8 mouse cellular contexts compared by ENCODE assay signal in the genomic region with DNA sequence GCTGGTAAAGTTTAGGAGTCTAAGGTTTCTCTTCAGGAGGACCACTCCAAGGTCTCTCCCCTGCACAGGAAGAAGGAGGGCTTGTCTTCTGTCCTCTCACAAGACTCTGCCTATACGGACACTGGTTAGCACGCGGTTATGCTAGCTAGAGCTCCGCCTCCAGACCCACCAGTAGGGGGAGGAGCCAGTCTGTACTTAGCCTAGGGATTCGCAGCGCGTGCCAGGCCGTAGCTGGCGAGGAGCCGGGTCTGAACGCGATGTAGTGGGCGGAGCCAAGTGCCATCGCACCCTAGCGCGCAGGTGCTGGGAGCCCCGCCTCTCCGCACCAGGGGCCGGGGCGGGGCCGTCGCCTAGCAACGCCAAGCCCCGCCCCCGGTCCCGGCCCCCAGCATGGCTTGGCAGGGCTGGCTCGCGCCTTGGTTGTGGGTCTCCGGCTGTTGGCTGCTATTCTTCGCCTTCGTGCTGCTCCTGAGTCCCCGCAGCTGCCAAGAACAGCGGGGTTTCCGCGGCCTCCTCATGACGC. TPM values are rescaled to one million over a fixed set of nuclear protein-coding genes. Genes with fewer than 3 reads are reported as not detected.
DNase-seq lines count a peak whose midpoint lies in the region; ATAC-seq and TF ChIP-seq lines count a peak whose summit lies in the region.

No protein-coding gene starts in this region.

- peak overlapping the region; percentile 52 for H3K4me2 ChIP-seq in CH12.LX (ENCODE audit: insufficient read depth, low read depth, poor library complexity, severe bottlenecking)
- H3K4me2 ChIP-seq in forebrain, embryonic 11.5 days (ENCODE audit: low read depth, low read length, severe bottlenecking): peak overlapping the region; percentile 88
- peak overlapping the region; percentile 79 for H3K4me2 ChIP-seq in heart, embryonic 16.5 days (ENCODE audit: low read depth, low read length)
- H3K4me2 ChIP-seq in liver, embryonic 15.5 days: peak overlapping the region; percentile 95
- H3K4me2 ChIP-seq in neural tube, embryonic 12.5 days (replicated peaks): peak overlapping the region; percentile 76

- peaks cover 14 to 42% of the 10 kb centered on the region in 2 experiments for H3K4me1 ChIP-seq in CH12.LX (ENCODE audit: control insufficient read depth in 1 of 2, insufficient read depth in 2 of 2)
- peaks cover 6% of the 10 kb centered on the region for H3K4me1 ChIP-seq in forebrain, embryonic 11.5 days (replicated peaks; ENCODE audit: control insufficient read depth, insufficient read depth, low read length)
- peaks cover 51% of the 10 kb centered on the region for H3K4me1 ChIP-seq in heart, embryonic 16.5 days (ENCODE audit: control insufficient read depth, insufficient read depth, low read length)
- peaks cover 36% of the 10 kb centered on the region for H3K4me1 ChIP-seq in liver, embryonic 15.5 days (replicated peaks)
- peaks cover 7% of the 10 kb centered on the region for H3K4me1 ChIP-seq in neural tube, embryonic 12.5 days

- no peaks in the 10 kb centered on the region for H3K27me3 ChIP-seq in CH12.LX (replicated peaks)
- H3K27me3 ChIP-seq in forebrain, embryonic 11.5 days (ENCODE audit: control insufficient read depth, insufficient read depth, low read length): no peaks in the 10 kb centered on the region
- no peaks in the 10 kb centered on the region for H3K27me3 ChIP-seq in heart, embryonic 16.5 days (ENCODE audit: control insufficient read depth, insufficient read depth, low read length)
- H3K27me3 ChIP-seq in liver, embryonic 15.5 days: peaks cover 14% of the 10 kb centered on the region
- H3K27me3 ChIP-seq in neural tube, embryonic 12.5 days (replicated peaks): no peaks in the 10 kb centered on the region

- TF ChIP-seq POLR2A in CH12.LX (IDR thresholded peaks at IDR 0.05; ENCODE audit: low read depth, low read length): peak; percentile 87

- peak; percentile 1 for TF ChIP-seq RAD21 in CH12.LX (IDR thresholded peaks at IDR 0.05; ENCODE audit: low read depth, low read length)

- peak; percentile 99 for DNase-seq in CH12.LX (ENCODE audit: extremely low read depth)
- DNase-seq in c-Kit-positive CD71-positive TER-119-negative erythroid progenitor cells, embryonic 14.5 days (ENCODE audit: low read depth): peak; percentile 95
- DNase-seq in forebrain, embryonic 11.5 days (ENCODE audit: low spot score): peak; percentile 99
- DNase-seq in kidney, postnatal 36 days: peak; percentile 97 to 99
- DNase-seq in telencephalon, adult 2 months (ENCODE audit: low read depth, low spot score): peak; percentile 92

- in situ Hi-C loops in CH12.LX (cut with MboI; ENCODE audit: low pct_ligation_motif_present, low pct_unique_long_range_greater_than_20kb, low sequenced_read_pairs): no loop called here

- peaks cover 12 to 30% of the 10 kb centered on the region in 2 experiments for H3K36me3 ChIP-seq in CH12.LX (replicated peaks in 1 of 2; ENCODE audit: control insufficient read depth in 1 of 2, insufficient read depth in 1 of 2, low read length in 1 of 2)
- H3K36me3 ChIP-seq in forebrain, embryonic 11.5 days (ENCODE audit: control insufficient read depth, insufficient read depth, low read length): no peaks in the 10 kb centered on the region
- H3K36me3 ChIP-seq in heart, embryonic 16.5 days (ENCODE audit: control insufficient read depth, insufficient read depth): peaks cover 9% of the 10 kb centered on the region
- H3K36me3 ChIP-seq in liver, embryonic 15.5 days (replicated peaks): no peaks in the 10 kb centered on the region
- 0 out of 2 replicates have a peak, but pooled peaks cover 5% of the 10 kb centered on the region for H3K36me3 ChIP-seq in neural tube, embryonic 12.5 days

- WGBS in forebrain, embryonic 11.5 days: under 1% methylated on average over 36 of the region's 36 CpGs
- under 1% methylated on average over 36 of the region's 36 CpGs for WGBS in heart, embryonic 16.5 days
- WGBS in liver, embryonic 15.5 days (ENCODE audit: insufficient replicate concordance): under 1% methylated on average over 36 of the region's 36 CpGs
- 0% methylated on average over 36 of the region's 36 CpGs for WGBS in neural tube, embryonic 12.5 days

- TF ChIP-seq EP300 in CH12.LX (IDR thresholded peaks at IDR 0.05; ENCODE audit: low read length): no peak

- peaks cover 8% of the 10 kb centered on the region for H3K9me3 ChIP-seq in CH12.LX (replicated peaks; ENCODE audit: low read length)
- H3K9me3 ChIP-seq in forebrain, embryonic 11.5 days (ENCODE audit: control insufficient read depth, low read length): no peaks in the 10 kb centered on the region
- H3K9me3 ChIP-seq in heart, embryonic 16.5 days (replicated peaks; ENCODE audit: control insufficient read depth, low read length): no peaks in the 10 kb centered on the region
- no peaks in the 10 kb centered on the region for H3K9me3 ChIP-seq in liver, embryonic 15.5 days (replicated peaks)
- no peaks in the 10 kb centered on the region for H3K9me3 ChIP-seq in neural tube, embryonic 12.5 days

- H3K79me2 ChIP-seq in CH12.LX (replicated peaks; ENCODE audit: control insufficient read depth, extremely low read depth, insufficient read depth, poor library complexity, severe bottlenecking): peaks cover 48% of the 10 kb centered on the region

- H3K27ac ChIP-seq in CH12.LX (ENCODE audit: insufficient read depth, low read depth): peak overlapping the region; percentile 33; the same call in 1 of the 2 replicates
- H3K27ac ChIP-seq in forebrain, embryonic 11.5 days (ENCODE audit: low read depth, low read length): peak overlapping the region; percentile 55; the same call in 1 of the 2 replicates
- peak overlapping the region; percentile 91 for H3K27ac ChIP-seq in heart, embryonic 16.5 days (ENCODE audit: low read length)
- peak overlapping the region; percentile 35; the same call in 1 of the 2 replicates for H3K27ac ChIP-seq in liver, embryonic 15.5 days (replicated peaks)
- H3K27ac ChIP-seq in neural tube, embryonic 12.5 days: peak overlapping the region; percentile 63

- peak; percentile 97 for ATAC-seq in forebrain, embryonic 11.5 days (replicated peaks; ENCODE audit: low FRiP score)
- ATAC-seq in heart, embryonic 16.5 days (replicated peaks; ENCODE audit: extremely low read depth, insufficient read depth, low FRiP score): peak; percentile 94
- ATAC-seq in liver, embryonic 15.5 days (ENCODE audit: insufficient read depth): peak; percentile 90
- peak; percentile 97 for ATAC-seq in neural tube, embryonic 12.5 days (ENCODE audit: low FRiP score, low read depth)

- TF ChIP-seq CTCF in CH12.LX (conservative IDR thresholded peaks at IDR 0.05 in 1 of 2, IDR thresholded peaks at IDR 0.05 in 1 of 2; ENCODE audit: low read depth in 2 of 2, low read length in 2 of 2): no peak; a peak in 1 of 4 replicates

- peak overlapping the region; percentile 63 for H3K9ac ChIP-seq in CH12.LX (ENCODE audit: insufficient read depth, low read depth)
- peak overlapping the region; percentile 62 for H3K9ac ChIP-seq in forebrain, embryonic 11.5 days (ENCODE audit: low read length)
- peak overlapping the region; percentile 73 for H3K9ac ChIP-seq in heart, embryonic 16.5 days (ENCODE audit: low read length)
- peak overlapping the region; percentile 49; the same call in 1 of the 2 replicates for H3K9ac ChIP-seq in liver, embryonic 15.5 days
- peak overlapping the region; percentile 62 for H3K9ac ChIP-seq in neural tube, embryonic 12.5 days

- dilution Hi-C loops in CH12.LX (cut with MboI; ENCODE audit: extremely low pct_ligation_motif_present, extremely low pct_unique_long_range_greater_than_20kb, low sequenced_read_pairs): no loop called here

- H3K4me3 ChIP-seq in CH12.LX (replicated peaks in 1 of 3; ENCODE audit: low read depth in 2 of 3, low read length in 2 of 3, poor library complexity in 1 of 3): peak overlapping the region; percentile 66 to 82 (median 81)
- H3K4me3 ChIP-seq in forebrain, embryonic 11.5 days (ENCODE audit: low read depth, low read length): peak overlapping the region; percentile 45
- peak overlapping the region; percentile 63 for H3K4me3 ChIP-seq in heart, embryonic 16.5 days (ENCODE audit: low read length)
- H3K4me3 ChIP-seq in liver, embryonic 15.5 days (replicated peaks): peak overlapping the region; percentile 58
- peak overlapping the region; percentile 44 for H3K4me3 ChIP-seq in neural tube, embryonic 12.5 days

RNA-seq across cellular contexts. Expression of a gene that starts 26.9 kb away (rescaled TPM):
- total RNA-seq in CH12.LX (2012; rRNA removed) (30.9 and 32.4 TPM in 2 replicates), CH12.LX (2014; rRNA removed) (26.6 and 28.3 TPM in 2 replicates)
- 31.1 and 35.1 TPM in 2 replicates for polyA plus RNA-seq in CH12.LX (2012; ENCODE audit: insufficient read length, low read depth)
- polyA plus RNA-seq in forebrain, embryonic 11.5 days (2014; fragmentation: Nextera tagmentation; extraction: Ambion mirVana): 6.9 and 8.2 TPM in 2 replicates
- polyA plus RNA-seq in heart, embryonic 16.5 days (2015; fragmentation: Nextera tagmentation; extraction: Ambion mirVana): 51.2 and 51.4 TPM in 2 replicates
- 15.4 and 18.7 TPM in 2 replicates for polyA plus RNA-seq in liver, embryonic 15.5 days (2015; fragmentation: Nextera tagmentation; extraction: Ambion mirVana)
- 9.0 and 9.5 TPM in 2 replicates for polyA plus RNA-seq in neural tube, embryonic 12.5 days (2016; fragmentation: Nextera tagmentation; extraction: Ambion mirVana)

RNA-seq across cellular contexts. Expression of a gene that starts 29.6 kb away (rescaled TPM):
- total RNA-seq in CH12.LX (2012; rRNA removed) (0.21 and 0.30 TPM in 2 replicates), CH12.LX (2014; rRNA removed) (0.11 and 0.20 TPM in 2 replicates)
- 2.1 and 2.6 TPM in 2 replicates for polyA plus RNA-seq in CH12.LX (2012; ENCODE audit: insufficient read length, low read depth)
- 0.52 TPM in 1 of 2 replicates, not detected in the other for polyA plus RNA-seq in forebrain, embryonic 11.5 days (2014; fragmentation: Nextera tagmentation; extraction: Ambion mirVana)
- polyA plus RNA-seq in heart, embryonic 16.5 days (2015; fragmentation: Nextera tagmentation; extraction: Ambion mirVana): 0.62 and 1.1 TPM in 2 replicates
- polyA plus RNA-seq in liver, embryonic 15.5 days (2015; fragmentation: Nextera tagmentation; extraction: Ambion mirVana): 0.06 TPM in 1 of 2 replicates, not detected in the other
- 0.25 and 0.75 TPM in 2 replicates for polyA plus RNA-seq in neural tube, embryonic 12.5 days (2016; fragmentation: Nextera tagmentation; extraction: Ambion mirVana)

RNA-seq across cellular contexts. Expression of a gene that starts 42.7 kb away (rescaled TPM):
- total RNA-seq in CH12.LX (2012; rRNA removed): 21.3 and 35.7 TPM in 2 replicates
- total RNA-seq in CH12.LX (2014; rRNA removed): 14.0 and 17.0 TPM in 2 replicates
- 85.8 and 96.4 TPM in 2 replicates for polyA plus RNA-seq in CH12.LX (2012; ENCODE audit: insufficient read length, low read depth)
- polyA plus RNA-seq in forebrain, embryonic 11.5 days (2014; fragmentation: Nextera tagmentation; extraction: Ambion mirVana): 1.0 and 1.9 TPM in 2 replicates
- polyA plus RNA-seq in heart, embryonic 16.5 days (2015; fragmentation: Nextera tagmentation; extraction: Ambion mirVana): 3.4 and 4.3 TPM in 2 replicates
- 14.0 and 17.0 TPM in 2 replicates for polyA plus RNA-seq in liver, embryonic 15.5 days (2015; fragmentation: Nextera tagmentation; extraction: Ambion mirVana)
- polyA plus RNA-seq in neural tube, embryonic 12.5 days (2016; fragmentation: Nextera tagmentation; extraction: Ambion mirVana): 2.1 and 4.1 TPM in 2 replicates

RNA-seq across cellular contexts. Expression of a gene that starts 47.6 kb away (rescaled TPM):
- 117 and 154 TPM in 2 replicates for total RNA-seq in CH12.LX (2012; rRNA removed)
- 42.7 and 45.5 TPM in 2 replicates for total RNA-seq in CH12.LX (2014; rRNA removed)
- polyA plus RNA-seq in CH12.LX (2012; ENCODE audit: insufficient read length, low read depth): 263 and 318 TPM in 2 replicates
- polyA plus RNA-seq in forebrain, embryonic 11.5 days (2014; fragmentation: Nextera tagmentation; extraction: Ambion mirVana): 95.3 and 98.4 TPM in 2 replicates
- 314 and 324 TPM in 2 replicates for polyA plus RNA-seq in heart, embryonic 16.5 days (2015; fragmentation: Nextera tagmentation; extraction: Ambion mirVana)
- 32.0 and 34.7 TPM in 2 replicates for polyA plus RNA-seq in liver, embryonic 15.5 days (2015; fragmentation: Nextera tagmentation; extraction: Ambion mirVana)
- 96.1 and 104 TPM in 2 replicates for polyA plus RNA-seq in neural tube, embryonic 12.5 days (2016; fragmentation: Nextera tagmentation; extraction: Ambion mirVana)

RNA-seq across cellular contexts. Expression of a gene that starts 47.8 kb away (rescaled TPM):
- total RNA-seq in CH12.LX (2012; rRNA removed): 151 and 163 TPM in 2 replicates
- 103 and 108 TPM in 2 replicates for total RNA-seq in CH12.LX (2014; rRNA removed)
- 172 and 193 TPM in 2 replicates for polyA plus RNA-seq in CH12.LX (2012; ENCODE audit: insufficient read length, low read depth)
- polyA plus RNA-seq in forebrain, embryonic 11.5 days (2014; fragmentation: Nextera tagmentation; extraction: Ambion mirVana): 185 and 205 TPM in 2 replicates
- polyA plus RNA-seq in heart, embryonic 16.5 days (2015; fragmentation: Nextera tagmentation; extraction: Ambion mirVana): 214 and 223 TPM in 2 replicates
- polyA plus RNA-seq in liver, embryonic 15.5 days (2015; fragmentation: Nextera tagmentation; extraction: Ambion mirVana): 93.1 and 113 TPM in 2 replicates
- 189 and 196 TPM in 2 replicates for polyA plus RNA-seq in neural tube, embryonic 12.5 days (2016; fragmentation: Nextera tagmentation; extraction: Ambion mirVana)

Comparison
In these comparisons a context has a peak if more than half of its experiments do, and no peak if none do; other contexts are left out.
1. Peak in every context shown above with its lines: DNase-seq, ATAC-seq, H3K4me3 ChIP-seq and H3K27ac ChIP-seq.
2. H3K27ac ChIP-seq: peak in every context shown above with its lines; median percentile 91 in heart, embryonic 16.5 days; 63 in neural tube, embryonic 12.5 days; 55 in forebrain, embryonic 11.5 days; 35 in liver, embryonic 15.5 days; 33 in CH12.LX.